Mouse (Mus musculus) heart, postnatal 0 days (tissue): Measurements from ENCODE around the gene Zscan22. TPM values are rescaled to one million over a fixed set of nuclear protein-coding genes. Genes with fewer than 3 reads are reported as not detected.
A peak's percentile ranks its signal among the peaks of the same experiment; 100 is the strongest.
"Not testable (repeated sequence)": the region's sequence is repeated elsewhere in the genome, so short reads cannot be mapped to it uniquely, and the experiment has no call there.

Source experiments
- ATAC-seq: fragments of 200-750 bp; cut with Nextera tagmentation; 2 replicates; pipeline ENCODE4 v1.8.0; 2017; ENCODE audit warnings: low read depth, moderate number of reproducible peaks, moderate library complexity; ENCODE audit not compliant: insufficient read depth
- DNase-seq: peaks from one replicate; pipeline ENCODE4 v3.0.0-alpha.2; 2016; ENCODE audit warnings: low spot score
- H3K27ac ChIP-seq: fragments of 300-500 bp; sonication (generic); 2 replicates; pipeline ENCODE4 v1.5.1; 2014; ENCODE audit warnings: low read depth, mild to moderate bottlenecking
- H3K27me3 ChIP-seq: fragments of 300-500 bp; sonication (generic); 2 replicates; pipeline ENCODE4 v1.6.1; 2014; ENCODE audit warnings: low read length, mixed read lengths; ENCODE audit not compliant: control insufficient read depth, insufficient read depth
- H3K36me3 ChIP-seq: fragments of 300-500 bp; sonication (generic); replicated peaks from 2 replicates; pipeline ENCODE4 v1.6.1; 2014; ENCODE audit warnings: low read length, mixed read lengths; ENCODE audit not compliant: control insufficient read depth, insufficient read depth
- H3K4me1 ChIP-seq: fragments of 300-500 bp; sonication (generic); 2 replicates; pipeline ENCODE4 v1.6.1; 2014; ENCODE audit warnings: antibody characterized with exemption; ENCODE audit not compliant: control insufficient read depth, insufficient read depth
- H3K4me2 ChIP-seq: fragments of 300-500 bp; sonication (generic); 2 replicates; pipeline ENCODE4 v1.6.1; 2014; ENCODE audit warnings: low read depth, mild to moderate bottlenecking, low read length, moderate library complexity
- H3K4me3 ChIP-seq: fragments of 300-500 bp; sonication (generic); 2 replicates; pipeline ENCODE4 v1.5.1; 2014; ENCODE audit warnings: low read depth, low read length
- H3K9ac ChIP-seq: fragments of 300-500 bp; sonication (generic); replicated peaks from 2 replicates; pipeline ENCODE4 v1.6.1; 2014; ENCODE audit warnings: low read depth, low read length, mixed read lengths
- H3K9me3 ChIP-seq: fragments of 300-500 bp; sonication (generic); replicated peaks from 2 replicates; pipeline ENCODE4 v1.6.1; 2016; ENCODE audit warnings: low read length; ENCODE audit not compliant: control insufficient read depth
- CTCF ChIP-seq: IDR thresholded peaks from 2 replicates; pipeline ENCODE4 v1.5.1; 2016; ENCODE audit warnings: antibody characterized with exemption, control low read depth, low read depth
- EP300 ChIP-seq: IDR thresholded peaks from 2 replicates; pipeline ENCODE4 v1.6.1; 2016; ENCODE audit warnings: antibody characterized with exemption, low read depth
- WGBS: fragments of 180-500 bp; shearing (Covaris S2); extraction: QIAGEN DNeasy Blood & Tissue Kit; methylation state at CpG from one replicate; pipeline ENCODE4 v1.1.7; 2014; 5-methylcytosine and 5-hydroxymethylcytosine counted together
- polyA plus RNA-seq: library from polyadenylated mRNA; unstranded; fragments of >200 nt; fragmentation: Nextera tagmentation; extraction: Ambion mirVana; gene quantifications from 2 replicates; pipeline ENCODE4 v1.2.1, GENCODE M21; 2015
- total RNA-seq: library from RNA; depleted of rRNA; stranded (reverse); fragments of >200 nt; gene quantifications from 2 replicates; pipeline ENCODE4 v1.2.3, GENCODE M21; 2014; ENCODE audit warnings: low replicate concordance

The Zscan22 gene
- total and polyA plus RNA-seq, 2 experiments from 2014 or later = 3.5 to 4.6 TPM

GRCm38 (mm10) chr7:12905146-12905545, 7.5 kb downstream of the Zscan22 start:
- Histone ChIP-seq H3K4me1 (no peaks in the 10 kb centered on the region), H3K4me2 (no peak overlapping the region), H3K9me3 (no peaks in the 10 kb centered on the region), H3K9ac (no peak overlapping the region), H3K27ac (no peak overlapping the region), H3K36me3 (peaks cover 35% of the 10 kb centered on the region), H3K4me3 (no peak overlapping the region), H3K27me3 (no peaks in the 10 kb centered on the region)
- DNase-seq (peak; percentile 11), ATAC-seq (no peak; the same call in 1 of the 2 replicates)
- no peak for TF ChIP-seq CTCF
- no peak for TF ChIP-seq EP300
- 33% methylated on average over 1 of the region's 1 CpGs for WGBS

- peak overlapping the region; percentile 88 for H3K27ac ChIP-seq
- H3K4me3 ChIP-seq = peak overlapping the region; percentile 65
- 0 out of 2 replicates have a peak, but pooled peaks have one; percentile 28 for ATAC-seq
- H3K36me3 ChIP-seq = peaks cover 31% of the 10 kb centered on the region
- no peaks in the 10 kb centered on the region for H3K9me3 ChIP-seq
- 31% methylated on average over 7 of the region's 7 CpGs for WGBS
- H3K27me3 ChIP-seq = no peaks in the 10 kb centered on the region
- H3K4me1 ChIP-seq = no peaks in the 10 kb centered on the region
- peak overlapping the region; percentile 59; the same call in 1 of the 2 replicates for H3K9ac ChIP-seq
- DNase-seq = peak; percentile 72
- peak overlapping the region; percentile 68 for H3K4me2 ChIP-seq
- TF ChIP-seq EP300 = no peak
- TF ChIP-seq CTCF = peak; percentile 72
Measured at GRCm38 (mm10) chr7:12909498-12909962, 11.9 kb downstream of the Zscan22 start.

- TF ChIP-seq CTCF = no peak
- TF ChIP-seq EP300 = no peak
- Histone ChIP-seq H3K4me1 (no peaks in the 10 kb centered on the region), H3K9me3 (no peaks in the 10 kb centered on the region), H3K36me3 (peaks cover 31% of the 10 kb centered on the region), H3K4me3 (peak overlapping the region; percentile 65), H3K27ac (peak overlapping the region; percentile 88), H3K27me3 (no peaks in the 10 kb centered on the region), H3K4me2 (peak overlapping the region; percentile 68), H3K9ac (peak overlapping the region; percentile 59)
- WGBS = 3% methylated on average over 19 of the region's 19 CpGs
- DNase-seq = peak; percentile 64
- ATAC-seq = peak; percentile 81
Measured at GRCm38 (mm10) chr7:12910181-12910668, 12.6 kb downstream of the Zscan22 start.

GRCm38 (mm10) chr7:12913556-12913955, 15.9 kb downstream of the Zscan22 start:
- no peaks in the 10 kb centered on the region for H3K4me1 ChIP-seq
- H3K9ac ChIP-seq = no peak overlapping the region
- TF ChIP-seq EP300 = no peak
- TF ChIP-seq CTCF = peak; percentile 57
- no peak overlapping the region for H3K4me2 ChIP-seq
- H3K27ac ChIP-seq = no peak overlapping the region
- H3K9me3 ChIP-seq = no peaks in the 10 kb centered on the region
- H3K4me3 ChIP-seq = no peak overlapping the region
- no peaks in the 10 kb centered on the region for H3K27me3 ChIP-seq
- peak; percentile 36 for DNase-seq
- H3K36me3 ChIP-seq = peaks cover 1% of the 10 kb centered on the region; the same call in 1 of the 2 replicates
- ATAC-seq = no peak

GRCm38 (mm10) chr7:12920495-12920894, 22.9 kb downstream of the Zscan22 start:
- H3K4me1 ChIP-seq, H3K9me3 ChIP-seq, DNase-seq, ATAC-seq, H3K9ac ChIP-seq, H3K4me2 ChIP-seq, H3K27ac ChIP-seq, H3K4me3 ChIP-seq, H3K27me3 ChIP-seq: not testable (repeated sequence)
- 66% methylated on average over 7 of the region's 8 CpGs for WGBS
- H3K36me3 ChIP-seq = peaks cover 25% of the 10 kb centered on the region

- Histone ChIP-seq H3K4me2 (peak overlapping the region; percentile 79), H3K27me3 (no peaks in the 10 kb centered on the region), H3K36me3 (peaks cover 33% of the 10 kb centered on the region), H3K4me1 (peaks cover 8% of the 10 kb centered on the region), H3K27ac (peak overlapping the region; percentile 93), H3K9me3 (no peaks in the 10 kb centered on the region), H3K9ac (peak overlapping the region; percentile 71), H3K4me3 (peak overlapping the region; percentile 79)
- DNase-seq = peak; percentile 38
- TF ChIP-seq CTCF = no peak
- WGBS = 1% methylated on average over 3 of the region's 3 CpGs
- ATAC-seq = no peak
Measured at GRCm38 (mm10) chr7:12921318-12921704, 23.7 kb downstream of the Zscan22 start.
